Mouse (Mus musculus): ENCODE measurements at regions not wholly inside any gene's neighbourhood (a gene's known extent, or its start where the extent isn't known, plus 50 kb on each side); places are given as distances from the start of the nearest gene placed in this dataset.

DNA sequence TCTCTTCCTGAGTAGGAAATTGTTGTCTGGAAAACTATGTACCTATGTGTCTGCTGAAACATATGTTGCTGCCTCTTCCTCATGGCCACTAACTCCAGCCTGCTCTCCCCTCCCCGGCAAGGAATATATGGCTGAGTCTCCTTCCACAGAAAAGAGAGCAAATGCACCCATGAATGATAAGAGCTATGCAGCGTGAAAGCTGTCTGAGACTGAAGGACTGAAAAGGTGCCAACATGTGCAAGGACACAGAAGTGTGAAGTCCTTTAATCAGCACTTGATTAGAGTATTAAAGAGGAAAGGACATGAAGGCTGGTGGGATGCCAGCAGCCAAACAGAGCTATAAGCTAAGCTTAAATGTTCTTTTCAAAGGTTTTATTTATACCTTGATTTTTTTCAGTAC lies 279.1 kb downstream of the Nuf2 start:
- TF ChIP-seq CTCF (IDR thresholded peaks at IDR 0.05; ENCODE audit: extremely low read depth, insufficient read depth, low read length): no peak
- TF ChIP-seq POLR2A (IDR thresholded peaks at IDR 0.05; ENCODE audit: extremely low read depth, insufficient read depth, low read length): no peak
